Mouse (Mus musculus) neural tube, embryonic 11.5 days (tissue): ENCODE measurements at regions not wholly inside any gene's neighbourhood (a gene's known extent, or its start where the extent isn't known, plus 50 kb on each side); places are given as distances from the start of the nearest gene placed in this dataset.
A peak's percentile ranks its signal among the peaks of the same experiment; 100 is the strongest.

ENCODE experiments used
- ATAC-seq: fragments of 200-750 bp; cut with Nextera tagmentation; 2 replicates; pipeline ENCODE4 v1.8.0; 2017; ENCODE audit warnings: moderate number of reproducible peaks, mild to moderate bottlenecking, moderate TSS enrichment, moderate library complexity; ENCODE audit not compliant: insufficient read depth, low FRiP score, low TSS enrichment
- DNase-seq: peaks from one replicate; pipeline ENCODE4 v3.0.0-alpha.2; 2015; ENCODE audit warnings: low spot score
- H3K27ac ChIP-seq: fragments of 300-500 bp; sonication (generic); 2 replicates; pipeline ENCODE4 v1.5.1; 2014; ENCODE audit warnings: low read depth, mild to moderate bottlenecking, low read length
- H3K27me3 ChIP-seq: fragments of 300-500 bp; sonication (generic); 2 replicates; pipeline ENCODE4 v1.6.1; 2014; ENCODE audit warnings: mild to moderate bottlenecking, low read length, mixed read lengths; ENCODE audit not compliant: control insufficient read depth, insufficient read depth
- H3K36me3 ChIP-seq: fragments of 300-500 bp; sonication (generic); 2 replicates; pipeline ENCODE4 v1.6.1; 2014; ENCODE audit warnings: mild to moderate bottlenecking, low read length, moderate library complexity, mixed read lengths; ENCODE audit not compliant: control insufficient read depth, insufficient read depth
- H3K4me1 ChIP-seq: fragments of 300-500 bp; sonication (generic); 2 replicates; pipeline ENCODE4 v1.6.1; 2014; ENCODE audit warnings: low read length, mixed read lengths; ENCODE audit not compliant: control insufficient read depth, insufficient read depth
- H3K4me2 ChIP-seq: fragments of 300-500 bp; sonication (generic); 2 replicates; pipeline ENCODE4 v1.6.1; 2014; ENCODE audit warnings: low read depth, mild to moderate bottlenecking, moderate library complexity
- H3K4me3 ChIP-seq: fragments of 300-500 bp; sonication (generic); 2 replicates; pipeline ENCODE4 v1.5.1; 2014; ENCODE audit warnings: low read depth, low read length
- H3K9ac ChIP-seq: fragments of 300-500 bp; sonication (generic); 2 replicates; pipeline ENCODE4 v1.6.1; 2014; ENCODE audit warnings: mild to moderate bottlenecking, low read length
- H3K9me3 ChIP-seq: fragments of 300-500 bp; sonication (generic); 2 replicates; pipeline ENCODE4 v1.6.1; 2016; ENCODE audit warnings: low read length; ENCODE audit not compliant: control insufficient read depth
- WGBS: fragments of 180-500 bp; shearing (Covaris S2); extraction: QIAGEN DNeasy Blood & Tissue Kit; methylation state at CpG from one replicate; pipeline ENCODE4 v1.1.7; 2014; 5-methylcytosine and 5-hydroxymethylcytosine counted together

DNA sequence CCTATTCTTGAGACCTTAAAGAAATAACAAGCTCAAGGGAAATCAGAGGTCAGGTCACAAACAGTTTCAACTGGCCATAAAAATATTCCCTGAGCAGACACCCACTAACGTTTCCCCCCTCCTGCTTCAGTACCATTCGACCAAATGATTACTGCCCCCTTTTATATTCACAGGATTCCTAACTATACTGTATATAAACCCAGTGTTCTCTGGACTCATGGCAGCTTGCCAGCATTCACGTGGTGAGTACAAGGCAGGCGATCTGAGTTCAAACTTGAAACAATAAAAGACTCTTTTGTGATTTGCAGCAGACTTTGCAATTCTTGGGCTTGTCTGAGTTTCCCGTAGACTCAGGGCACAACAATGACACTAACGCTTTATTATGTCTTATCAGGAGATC is 989.0 kb upstream of the H2afb3 start:
- no peaks in the 10 kb centered on the region for H3K36me3 ChIP-seq
- no peaks in the 10 kb centered on the region for H3K9me3 ChIP-seq
- 53% methylated on average over 6 of the region's 6 CpGs for WGBS
- H3K9ac ChIP-seq: no peak overlapping the region
- DNase-seq (no peak), ATAC-seq (no peak)
- H3K4me3 ChIP-seq: no peak overlapping the region
- H3K27ac ChIP-seq: no peak overlapping the region
- no peaks in the 10 kb centered on the region for H3K4me1 ChIP-seq
- H3K4me2 ChIP-seq: no peak overlapping the region
- H3K27me3 ChIP-seq: no peaks in the 10 kb centered on the region

DNA sequence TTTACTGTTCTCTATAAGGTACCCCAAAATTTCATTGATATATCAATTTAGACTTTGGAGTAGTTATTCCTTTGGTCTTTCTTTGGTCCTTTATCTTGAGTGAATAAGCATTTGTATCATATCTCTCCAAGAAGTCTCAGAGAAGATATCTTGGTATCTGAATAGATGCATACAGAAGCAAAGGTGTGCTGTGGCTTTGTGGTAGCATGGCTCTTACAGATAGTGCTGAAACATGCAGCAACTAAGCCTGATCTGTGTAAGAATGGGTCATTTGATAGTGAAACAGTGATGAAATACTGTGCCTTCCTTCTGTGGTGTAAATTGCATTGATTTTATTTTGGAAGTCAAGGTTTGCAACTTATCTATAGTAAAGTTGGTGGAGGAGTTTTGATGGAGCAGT is 978.3 kb upstream of the H2afb3 start:
- Histone ChIP-seq H3K9me3 (no peaks in the 10 kb centered on the region), H3K27ac (no peak overlapping the region), H3K4me2 (no peak overlapping the region), H3K4me3 (no peak overlapping the region), H3K9ac (no peak overlapping the region), H3K27me3 (no peaks in the 10 kb centered on the region), H3K36me3 (no peaks in the 10 kb centered on the region), H3K4me1 (no peaks in the 10 kb centered on the region)
- ATAC-seq (no peak), DNase-seq (no peak)

DNA sequence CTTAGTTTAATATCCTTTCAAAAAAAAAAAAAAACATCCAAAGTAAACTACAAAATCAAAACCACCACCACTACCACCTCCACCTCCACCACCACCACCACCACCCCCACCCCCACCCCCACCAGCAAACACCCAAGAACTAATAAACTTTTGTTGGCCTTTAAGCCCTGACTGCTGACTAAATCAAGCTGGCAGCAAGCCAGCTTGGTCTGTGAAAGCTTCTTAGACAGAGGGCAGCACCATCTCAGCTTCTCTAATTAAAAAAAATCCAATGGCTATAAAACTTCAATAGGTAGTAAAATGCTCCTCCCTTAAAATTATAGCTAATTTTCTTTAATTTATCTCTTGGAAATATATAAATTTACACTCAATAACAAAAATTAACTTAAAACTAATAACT is 957.2 kb upstream of the H2afb3 start:
- H3K27me3 ChIP-seq: no peaks in the 10 kb centered on the region
- H3K4me3 ChIP-seq: no peak overlapping the region
- no peaks in the 10 kb centered on the region for H3K36me3 ChIP-seq
- ATAC-seq (no peak), DNase-seq (no peak)
- no peaks in the 10 kb centered on the region for H3K4me1 ChIP-seq
- H3K4me2 ChIP-seq: no peak overlapping the region
- H3K9ac ChIP-seq: no peak overlapping the region
- H3K27ac ChIP-seq: no peak overlapping the region
- no peaks in the 10 kb centered on the region for H3K9me3 ChIP-seq

DNA sequence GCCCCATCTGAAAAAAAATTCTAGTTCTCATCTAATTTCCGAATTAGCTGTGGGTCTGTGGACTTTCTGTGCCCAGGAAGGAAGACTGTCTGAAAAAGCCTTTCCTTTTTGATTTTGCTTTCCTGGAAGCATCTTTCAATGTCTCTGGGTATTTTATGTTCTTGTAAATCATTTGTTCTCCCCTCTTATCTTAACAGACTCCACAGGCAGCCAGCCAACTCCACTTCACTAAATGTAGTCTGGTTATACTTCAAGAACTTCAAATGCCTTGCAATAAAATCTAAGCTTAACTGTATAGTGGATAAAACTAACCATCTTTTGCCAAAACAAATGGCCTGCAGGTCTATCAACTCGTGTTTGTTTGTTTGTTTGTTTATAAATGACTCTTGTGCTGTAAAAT is 956.7 kb upstream of the H2afb3 start:
- no peak for DNase-seq
- no peaks in the 10 kb centered on the region for H3K9me3 ChIP-seq
- H3K36me3 ChIP-seq: no peaks in the 10 kb centered on the region
- H3K4me2 ChIP-seq: no peak overlapping the region
- H3K27ac ChIP-seq: no peak overlapping the region
- no peak for ATAC-seq
- H3K27me3 ChIP-seq: no peaks in the 10 kb centered on the region
- no peaks in the 10 kb centered on the region for H3K4me1 ChIP-seq
- 59% methylated on average over 2 of the region's 2 CpGs for WGBS
- H3K9ac ChIP-seq: no peak overlapping the region
- no peak overlapping the region for H3K4me3 ChIP-seq

DNA sequence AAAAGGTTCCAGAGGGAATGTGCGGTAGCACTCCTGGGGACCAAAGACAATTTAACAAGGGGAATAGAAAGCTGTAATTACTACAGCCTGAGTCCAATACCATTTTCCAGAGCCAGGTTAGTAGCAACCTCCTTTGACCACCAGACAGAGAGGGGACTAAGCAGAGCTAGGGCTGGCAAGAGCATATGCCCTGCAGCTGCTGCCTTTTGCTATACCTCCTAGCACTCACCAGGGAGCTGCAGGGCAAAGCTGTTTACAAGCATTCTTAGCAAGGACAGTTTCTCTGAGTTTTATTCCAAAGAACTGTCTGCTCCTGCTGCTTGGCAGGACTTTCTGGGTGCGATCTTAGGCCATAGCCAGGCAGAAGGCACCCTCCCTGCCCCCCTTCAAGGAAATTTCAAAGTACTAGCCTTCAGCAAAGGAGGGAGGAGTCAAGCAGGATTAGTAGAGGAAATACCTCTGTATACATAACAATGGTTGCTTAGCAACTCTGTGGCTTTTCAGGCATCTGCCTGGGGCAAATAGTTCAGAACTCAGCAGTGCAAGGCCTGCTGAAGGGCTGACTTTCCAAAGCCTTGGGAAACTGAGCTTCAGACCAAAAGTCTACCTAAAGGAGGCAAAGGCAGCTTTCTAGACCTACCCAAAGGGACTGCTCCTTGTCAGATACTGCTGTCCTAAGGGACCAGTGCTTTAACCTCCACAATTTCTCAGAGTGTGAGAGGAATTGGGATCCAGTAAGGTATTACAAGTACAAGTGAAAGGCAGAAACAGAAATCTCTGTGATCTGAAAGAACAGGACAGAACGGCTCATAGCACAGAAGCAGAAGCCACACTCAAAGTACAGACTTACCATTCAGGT is 919.5 kb upstream of the H2afb3 start:
- Histone ChIP-seq H3K4me2 (no peak overlapping the region), H3K9ac (no peak overlapping the region), H3K27me3 (no peaks in the 10 kb centered on the region), H3K4me3 (no peak overlapping the region), H3K9me3 (no peaks in the 10 kb centered on the region), H3K27ac (no peak overlapping the region), H3K4me1 (no peaks in the 10 kb centered on the region), H3K36me3 (no peaks in the 10 kb centered on the region)
- DNase-seq: peak; percentile 20
- 33% methylated on average over 3 of the region's 3 CpGs for WGBS
- ATAC-seq: peak; percentile 94
